Mouse (Mus musculus) heart, embryonic 11.5 days (tissue): ENCODE measurements at regions not wholly inside any gene's neighbourhood (a gene's known extent, or its start where the extent isn't known, plus 50 kb on each side); places are given as distances from the start of the nearest gene placed in this dataset.

Source experiments
- ATAC-seq: fragments of 200-750 bp; cut with Nextera tagmentation; replicated peaks from 2 replicates; pipeline ENCODE4 v1.8.0; 2017; ENCODE audit warnings: moderate library complexity; ENCODE audit not compliant: insufficient number of reproducible peaks, low FRiP score, low TSS enrichment
- H3K27ac ChIP-seq: fragments of 300-500 bp; sonication (generic); 2 replicates; pipeline ENCODE4 v1.5.1; 2014; ENCODE audit warnings: mild to moderate bottlenecking, low read depth, low read length
- H3K27me3 ChIP-seq: fragments of 300-500 bp; sonication (generic); 2 replicates; pipeline ENCODE4 v1.6.1; 2014; ENCODE audit warnings: mild to moderate bottlenecking, low read length, mixed read lengths; ENCODE audit not compliant: control insufficient read depth, insufficient read depth
- H3K36me3 ChIP-seq: fragments of 300-500 bp; sonication (generic); 2 replicates; pipeline ENCODE4 v1.6.1; 2014; ENCODE audit warnings: mild to moderate bottlenecking, low read length, moderate library complexity, mixed read lengths; ENCODE audit not compliant: control insufficient read depth, insufficient read depth
- H3K4me1 ChIP-seq: fragments of 300-500 bp; sonication (generic); 2 replicates; pipeline ENCODE4 v1.6.1; 2014; ENCODE audit warnings: low read length; ENCODE audit not compliant: control insufficient read depth, insufficient read depth
- H3K4me2 ChIP-seq: fragments of 300-500 bp; sonication (generic); 2 replicates; pipeline ENCODE4 v1.6.1; 2014; ENCODE audit warnings: mild to moderate bottlenecking, moderate library complexity
- H3K4me3 ChIP-seq: fragments of 300-500 bp; sonication (generic); 2 replicates; pipeline ENCODE4 v1.5.1; 2014; ENCODE audit warnings: low read depth, low read length
- H3K9ac ChIP-seq: fragments of 300-500 bp; sonication (generic); 2 replicates; pipeline ENCODE4 v1.6.1; 2014; ENCODE audit warnings: mild to moderate bottlenecking, low read depth, low read length, moderate library complexity
- H3K9me3 ChIP-seq: fragments of 300-500 bp; sonication (generic); replicated peaks from 2 replicates; pipeline ENCODE4 v1.6.1; 2016; ENCODE audit warnings: low read length; ENCODE audit not compliant: control insufficient read depth
- WGBS: fragments of 180-500 bp; shearing (Covaris S2); extraction: QIAGEN DNeasy Blood & Tissue Kit; methylation state at CpG from one replicate; pipeline ENCODE4 v1.1.7; 2014; ENCODE audit not compliant: insufficient replicate concordance; 5-methylcytosine and 5-hydroxymethylcytosine counted together

GRCm38 (mm10) chr8:92059471-92059870, 257.6 kb upstream of the Irx3 start:
- 83% methylated on average over 5 of the region's 5 CpGs for WGBS
- no peak for ATAC-seq
- peaks cover 9% of the 10 kb centered on the region for H3K27me3 ChIP-seq

GRCm38 (mm10) chr8:92058953-92059352, 257.1 kb upstream of the Irx3 start:
- Histone ChIP-seq H3K4me3 (no peak overlapping the region), H3K4me1 (no peaks in the 10 kb centered on the region), H3K27me3 (peaks cover 9% of the 10 kb centered on the region), H3K27ac (no peak overlapping the region), H3K9ac (no peak overlapping the region), H3K4me2 (no peak overlapping the region), H3K36me3 (no peaks in the 10 kb centered on the region), H3K9me3 (no peaks in the 10 kb centered on the region)
- no peak for ATAC-seq
- 74% methylated on average over 10 of the region's 10 CpGs for WGBS

More at GRCm38 (mm10) chr8:92059471-92059870, 257.6 kb upstream of the Irx3 start:
- Histone ChIP-seq H3K27ac (no peak overlapping the region), H3K9ac (no peak overlapping the region), H3K4me1 (no peaks in the 10 kb centered on the region), H3K4me2 (no peak overlapping the region), H3K4me3 (no peak overlapping the region), H3K36me3 (no peaks in the 10 kb centered on the region), H3K9me3 (no peaks in the 10 kb centered on the region)

- H3K36me3 ChIP-seq, result no peaks in the 10 kb centered on the region
- no peak overlapping the region for H3K4me3 ChIP-seq
- H3K4me2 ChIP-seq, result no peak overlapping the region
- H3K27ac ChIP-seq, result no peak overlapping the region
- 57% methylated on average over 8 of the region's 8 CpGs for WGBS
- no peak overlapping the region for H3K9ac ChIP-seq
- peaks cover 2% of the 10 kb centered on the region; the same call in 1 of the 2 replicates for H3K27me3 ChIP-seq
- H3K4me1 ChIP-seq, result no peaks in the 10 kb centered on the region
- H3K9me3 ChIP-seq, result no peaks in the 10 kb centered on the region
- no peak for ATAC-seq
Observed at GRCm38 (mm10) chr8:92057857-92058256, 256.0 kb upstream of the Irx3 start.

GRCm38 (mm10) chr8:92055590-92055989, 253.7 kb upstream of the Irx3 start:
- no peaks in the 10 kb centered on the region for H3K4me1 ChIP-seq
- no peak overlapping the region for H3K4me2 ChIP-seq
- no peaks in the 10 kb centered on the region for H3K36me3 ChIP-seq
- H3K27me3 ChIP-seq, result peaks cover 2% of the 10 kb centered on the region; the same call in 1 of the 2 replicates
- H3K27ac ChIP-seq, result no peak overlapping the region
- H3K9ac ChIP-seq, result no peak overlapping the region
- no peak for ATAC-seq
- WGBS, result 56% methylated on average over 4 of the region's 4 CpGs
- H3K9me3 ChIP-seq, result no peaks in the 10 kb centered on the region
- H3K4me3 ChIP-seq, result no peak overlapping the region

- ATAC-seq, result no peak
- Histone ChIP-seq H3K36me3 (no peaks in the 10 kb centered on the region), H3K4me2 (no peak overlapping the region), H3K9me3 (no peaks in the 10 kb centered on the region; the same call in 1 of the 2 replicates), H3K4me1 (no peaks in the 10 kb centered on the region), H3K9ac (no peak overlapping the region), H3K27me3 (no peaks in the 10 kb centered on the region; the same call in 1 of the 2 replicates), H3K4me3 (no peak overlapping the region), H3K27ac (no peak overlapping the region)
- WGBS, result 73% methylated on average over 3 of the region's 3 CpGs
Observed at GRCm38 (mm10) chr8:92044695-92045094, 242.8 kb upstream of the Irx3 start.

GRCm38 (mm10) chr8:92042951-92043350, 241.1 kb upstream of the Irx3 start:
- WGBS, result 23% methylated on average over 6 of the region's 6 CpGs
- Histone ChIP-seq H3K36me3 (no peaks in the 10 kb centered on the region), H3K4me3 (no peak overlapping the region), H3K4me2 (no peak overlapping the region), H3K9me3 (no peaks in the 10 kb centered on the region; the same call in 1 of the 2 replicates), H3K9ac (no peak overlapping the region), H3K27ac (no peak overlapping the region), H3K4me1 (no peaks in the 10 kb centered on the region), H3K27me3 (no peaks in the 10 kb centered on the region; the same call in 1 of the 2 replicates)
- no peak for ATAC-seq

GRCm38 (mm10) chr8:92029954-92030353, 228.1 kb upstream of the Irx3 start:
- Histone ChIP-seq H3K27me3 (peaks cover 28% of the 10 kb centered on the region), H3K27ac (no peak overlapping the region), H3K9ac (no peak overlapping the region), H3K4me3 (no peak overlapping the region), H3K9me3 (no peaks in the 10 kb centered on the region), H3K4me2 (no peak overlapping the region), H3K36me3 (no peaks in the 10 kb centered on the region), H3K4me1 (0 out of 2 replicates have a peak, but pooled peaks cover 2% of the 10 kb centered on the region)
- WGBS, result 48% methylated on average over 9 of the region's 9 CpGs
- no peak for ATAC-seq

GRCm38 (mm10) chr8:92029516-92029915, 227.6 kb upstream of the Irx3 start:
- Histone ChIP-seq H3K27me3 (peaks cover 28% of the 10 kb centered on the region), H3K9me3 (no peaks in the 10 kb centered on the region)

GRCm38 (mm10) chr8:92028308-92028707, 226.4 kb upstream of the Irx3 start:
- H3K4me3 ChIP-seq, result no peak overlapping the region
- H3K27me3 ChIP-seq, result peaks cover 32% of the 10 kb centered on the region
- ATAC-seq, result no peak
- H3K4me2 ChIP-seq, result no peak overlapping the region
- no peaks in the 10 kb centered on the region for H3K36me3 ChIP-seq
- 3% methylated on average over 6 of the region's 6 CpGs for WGBS
- no peaks in the 10 kb centered on the region for H3K9me3 ChIP-seq
- 0 out of 2 replicates have a peak, but pooled peaks cover 2% of the 10 kb centered on the region for H3K4me1 ChIP-seq
- no peak overlapping the region for H3K9ac ChIP-seq
- no peak overlapping the region for H3K27ac ChIP-seq

More at GRCm38 (mm10) chr8:92029516-92029915, 227.6 kb upstream of the Irx3 start:
- WGBS, result 34% methylated on average over 6 of the region's 6 CpGs
- Histone ChIP-seq H3K9ac (no peak overlapping the region), H3K27ac (no peak overlapping the region), H3K4me3 (no peak overlapping the region), H3K4me2 (no peak overlapping the region), H3K36me3 (no peaks in the 10 kb centered on the region), H3K4me1 (0 out of 2 replicates have a peak, but pooled peaks cover 2% of the 10 kb centered on the region)
- ATAC-seq, result no peak
